Mouse (Mus musculus) CD4-positive, CD25-positive, alpha-beta regulatory T cell (primary cell): ENCODE data around the gene Lhfpl5. TPM values are rescaled to one million over a fixed set of nuclear protein-coding genes. Genes with fewer than 3 reads are reported as not detected.

Experiments used
- polyA plus RNA-seq: library from polyadenylated mRNA; unstranded; fragments of 100-300 nt; shearing (Covaris generic); gene quantifications from one replicate; pipeline ENCODE4 v1.2.1, GENCODE M21; 2017

The Lhfpl5 gene
- polyA plus RNA-seq = 0.91 TPM

GRCm38 (mm10) chr17:28575244-28576125, at the start of gene Lhfpl5:
TSS of gene Lhfpl5 (plus strand) at chr17:28575641.

GRCm38 (mm10) chr17:28530506-28530905, 44.9 kb upstream of the Lhfpl5 start, which contains the start of gene Armc12:
TSS of gene Armc12 (plus strand) at chr17:28530806.

GRCm38 (mm10) chr17:28549111-28549510, 26.3 kb upstream of the Lhfpl5 start, which contains the start of gene Clpsl2:
TSS of gene Clpsl2 (plus strand) at chr17:28549411.

GRCm38 (mm10) chr17:28560598-28560997, 14.8 kb upstream of the Lhfpl5 start, which contains the start of gene Clps:
TSS of gene Clps (minus strand) at chr17:28560766.

DNA sequence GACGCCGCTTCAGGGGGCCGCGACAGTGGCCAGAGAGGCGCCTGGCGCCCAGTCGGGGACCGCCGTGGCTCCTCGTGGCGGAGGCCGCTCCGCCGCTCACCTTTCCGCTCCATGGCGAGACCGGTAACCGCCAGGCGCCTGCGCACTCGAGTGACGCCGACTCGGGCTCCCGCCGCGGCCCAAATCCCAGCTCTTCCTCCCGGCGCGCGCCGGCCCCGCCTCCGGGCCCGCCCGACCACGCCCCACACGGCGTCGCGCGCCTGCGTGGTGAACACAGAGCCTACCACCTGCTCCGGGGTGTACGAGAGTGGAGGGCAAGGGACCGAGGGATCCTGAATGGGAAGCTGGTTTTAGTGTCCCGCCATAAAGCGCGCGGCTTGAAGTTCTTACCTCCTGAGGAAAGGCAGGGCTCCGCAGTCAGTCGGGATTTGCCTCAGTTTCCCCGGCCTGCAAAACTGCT, 46.9 kb downstream of the Lhfpl5 start, which contains the start of gene Srpk1:
Gene Srpk1, minus strand, starts transcription at position 410 of the 460 bp plus-strand sequence.

Other genes with a start within 250 kb of the Lhfpl5 start
- 355 TPM for gene Rpl10a, start 247.2 kb upstream of the Lhfpl5 start, polyA plus RNA-seq
- 0.37 TPM for gene Tead3, start 224.8 kb upstream of the Lhfpl5 start, polyA plus RNA-seq
- 0.32 TPM for gene Tulp1, start 210.4 kb upstream of the Lhfpl5 start, polyA plus RNA-seq
- 57.8 TPM for gene Fkbp5, start 58.1 kb upstream of the Lhfpl5 start, polyA plus RNA-seq
- gene Armc12, start 44.8 kb upstream of the Lhfpl5 start, polyA plus RNA-seq = not detected
- gene Clpsl2, start 26.2 kb upstream of the Lhfpl5 start, polyA plus RNA-seq = not detected
- 0.35 TPM for gene Clps, start 14.9 kb upstream of the Lhfpl5 start, polyA plus RNA-seq
- 225 TPM for gene Srpk1, start 47.1 kb downstream of the Lhfpl5 start, polyA plus RNA-seq
- gene Slc26a8, start 114.6 kb downstream of the Lhfpl5 start, polyA plus RNA-seq = 0.38 TPM
- gene Mapk14, start 115.7 kb downstream of the Lhfpl5 start, polyA plus RNA-seq = 103 TPM
- 5.7 TPM for gene AC170998.1, start 150.4 kb downstream of the Lhfpl5 start, polyA plus RNA-seq
- gene Mapk13, start 193.7 kb downstream of the Lhfpl5 start, polyA plus RNA-seq = not detected
- gene Brpf3, start 225.4 kb downstream of the Lhfpl5 start, polyA plus RNA-seq = 12.3 TPM